31 mouse cellular contexts compared by ENCODE assay signal in the genomic region with DNA sequence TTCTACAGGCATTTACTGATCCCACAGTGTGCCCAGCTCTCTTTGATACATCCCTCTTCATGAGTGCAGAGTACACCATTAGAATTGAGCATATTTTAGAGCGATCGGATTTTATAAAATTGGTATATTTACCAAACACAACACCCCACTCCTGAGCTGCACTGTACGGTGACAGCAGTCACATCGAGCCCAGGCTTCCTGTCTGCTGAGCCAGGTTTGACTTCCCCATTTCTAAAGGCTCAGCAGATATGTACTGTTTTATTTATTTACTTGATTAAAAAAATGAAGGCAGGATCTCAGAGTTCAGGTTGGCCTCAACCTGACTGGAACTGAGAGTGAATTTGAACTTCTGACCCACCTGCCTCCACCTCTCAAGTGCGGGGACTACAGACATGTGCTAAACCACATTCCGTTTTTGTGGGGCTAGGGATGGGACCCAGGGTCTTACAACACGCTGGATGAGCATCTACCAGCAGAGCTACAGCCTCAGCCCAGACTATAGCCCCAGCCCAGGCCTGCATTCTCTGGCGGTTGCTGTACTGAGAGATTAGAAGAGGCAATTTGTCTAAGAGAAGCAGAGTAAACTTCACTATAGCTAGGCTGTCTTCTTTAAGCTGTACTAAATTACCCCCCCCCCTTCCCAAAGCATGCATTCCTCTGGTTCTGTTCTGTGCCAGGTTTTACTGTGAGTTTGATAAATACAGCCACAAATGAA.
A peak's percentile ranks its signal among the peaks of the same experiment; 100 is the strongest.
DNase-seq lines count a peak whose midpoint lies in the region; ATAC-seq and TF ChIP-seq lines count a peak whose summit lies in the region.
"Had no signal": no experiment of that assay in that cellular context is flagged by ENCODE, and none has a peak within 500 bp of the region (broad histone marks: within the 10 kb centered on the region; RNA-seq: fewer than 3 reads in every experiment).

No protein-coding gene starts in this region.

- ATAC-seq in lung, embryonic 14.5 days (ENCODE audit: insufficient read depth): no peak
- ATAC-seq in embryonic facial prominence, embryonic 14.5 days (ENCODE audit: low read depth): no peak
- ATAC-seq in stomach, embryonic 15.5 days (ENCODE audit: insufficient read depth, low FRiP score, low read depth): peak; percentile 40
- ATAC-seq: forebrain, embryonic 16.5 days; hindbrain, embryonic 16.5 days; midbrain, embryonic 15.5 days; Patski had no signal

- 65% methylated on average over 8 of the region's 8 CpGs for WGBS in lung, embryonic 14.5 days
- 74% methylated on average over 8 of the region's 8 CpGs for WGBS in embryonic facial prominence, embryonic 14.5 days
- WGBS in stomach, embryonic 15.5 days: 56% methylated on average over 8 of the region's 8 CpGs

- no peak overlapping the region for H3K9ac ChIP-seq in lung, embryonic 14.5 days
- no peak overlapping the region for H3K9ac ChIP-seq in embryonic facial prominence, embryonic 14.5 days (ENCODE audit: low read depth, low read length)
- no peak overlapping the region for H3K9ac ChIP-seq in stomach, embryonic 15.5 days
- H3K9ac ChIP-seq: heart, embryonic 12.5 days; limb, embryonic 13.5 days; liver, embryonic 13.5 days; midbrain, embryonic 15.5 days; neural tube, embryonic 15.5 days had no signal

- no peak for TF ChIP-seq CTCF in lung, embryonic 14.5 days (IDR thresholded peaks at IDR 0.05; ENCODE audit: low read depth)

- H3K27ac ChIP-seq in lung, embryonic 14.5 days (ENCODE audit: low read depth): no peak overlapping the region
- H3K27ac ChIP-seq in embryonic facial prominence, embryonic 14.5 days (replicated peaks; ENCODE audit: low read depth, low read length): no peak overlapping the region
- peak overlapping the region; percentile 49; the same call in 1 of the 2 replicates for H3K27ac ChIP-seq in stomach, embryonic 15.5 days
- H3K27ac ChIP-seq: heart, adult 2 months; layer of hippocampus, adult 2 months; liver, embryonic 13.5 days; midbrain, embryonic 15.5 days had no signal

- no peak overlapping the region for H3K4me2 ChIP-seq in lung, embryonic 14.5 days
- H3K4me2 ChIP-seq in embryonic facial prominence, embryonic 14.5 days (ENCODE audit: low read depth, low read length): no peak overlapping the region
- H3K4me2 ChIP-seq in stomach, embryonic 15.5 days: no peak overlapping the region
- H3K4me2 ChIP-seq: heart, embryonic 12.5 days; limb, embryonic 13.5 days; liver, embryonic 13.5 days; midbrain, embryonic 15.5 days; neural tube, embryonic 15.5 days had no signal

- H3K27me3 ChIP-seq in lung, embryonic 14.5 days (ENCODE audit: insufficient read depth, low read length): no peaks in the 10 kb centered on the region
- H3K27me3 ChIP-seq in embryonic facial prominence, embryonic 14.5 days (replicated peaks; ENCODE audit: control insufficient read depth, insufficient read depth, low read length): no peaks in the 10 kb centered on the region
- H3K27me3 ChIP-seq in stomach, embryonic 15.5 days (replicated peaks): no peaks in the 10 kb centered on the region
- H3K27me3 ChIP-seq: CH12.LX; heart, embryonic 12.5 days; limb, embryonic 13.5 days; liver, embryonic 13.5 days; midbrain, embryonic 15.5 days; neural tube, embryonic 15.5 days; Patski had no signal

- H3K4me1 ChIP-seq in lung, embryonic 14.5 days (ENCODE audit: insufficient read depth): peaks cover 37% of the 10 kb centered on the region
- H3K4me1 ChIP-seq in embryonic facial prominence, embryonic 14.5 days (ENCODE audit: control insufficient read depth, insufficient read depth, low read length): peaks cover 55% of the 10 kb centered on the region
- peaks cover 15% of the 10 kb centered on the region for H3K4me1 ChIP-seq in stomach, embryonic 15.5 days

- H3K4me3 ChIP-seq in lung, embryonic 14.5 days (ENCODE audit: low read depth, low read length): no peak overlapping the region
- H3K4me3 ChIP-seq in embryonic facial prominence, embryonic 14.5 days (ENCODE audit: low read depth, low read length): no peak overlapping the region
- no peak overlapping the region for H3K4me3 ChIP-seq in stomach, embryonic 15.5 days (replicated peaks)
- H3K4me3 ChIP-seq: erythroblast, embryonic 14.5 days; gastrocnemius, adult 2 months; heart, adult 2 months; heart, embryonic 12.5 days; layer of hippocampus, adult 2 months; limb, embryonic 13.5 days; liver, embryonic 13.5 days; midbrain, embryonic 15.5 days; neural tube, embryonic 15.5 days had no signal

- DNase-seq in lung, embryonic 14.5 days: peak; percentile 39
- no peak for DNase-seq in lung, postnatal 36 days
- peak; percentile 29 for DNase-seq in embryonic facial prominence, embryonic 14.5 days (ENCODE audit: low spot score)
- DNase-seq in MN1 (ENCODE audit: low spot score): no peak
- DNase-seq in kidney, postnatal 10 days: no peak
- DNase-seq: adrenal gland, postnatal 10 days; cerebellum, adult 11 months; cerebellum, postnatal 14 days; gastrocnemius, adult 2 months; heart, adult 2 months; heart, postnatal 10 days; kidney, adult 11 months; kidney, postnatal 36 days; liver, embryonic 13.5 days; lung, adult 18-20 months; lung, postnatal 10 days; retina, postnatal 1 day; right cerebral cortex, postnatal 14 days; thymus, adult 2 months; thymus, postnatal 4 days had no signal

- no peaks in the 10 kb centered on the region for H3K9me3 ChIP-seq in lung, embryonic 14.5 days (ENCODE audit: low read depth, low read length)
- H3K9me3 ChIP-seq in embryonic facial prominence, embryonic 14.5 days (ENCODE audit: control insufficient read depth, low read length): no peaks in the 10 kb centered on the region
- H3K9me3 ChIP-seq in stomach, embryonic 15.5 days: no peaks in the 10 kb centered on the region
- H3K9me3 ChIP-seq: heart, embryonic 12.5 days; liver, embryonic 13.5 days; midbrain, embryonic 15.5 days; neural tube, embryonic 15.5 days had no signal

- no peaks in the 10 kb centered on the region for H3K36me3 ChIP-seq in lung, embryonic 14.5 days (ENCODE audit: insufficient read depth)
- H3K36me3 ChIP-seq in embryonic facial prominence, embryonic 14.5 days (ENCODE audit: control insufficient read depth, insufficient read depth, low read length): no peaks in the 10 kb centered on the region
- H3K36me3 ChIP-seq in stomach, embryonic 15.5 days: no peaks in the 10 kb centered on the region
- H3K36me3 ChIP-seq: liver, embryonic 13.5 days; midbrain, embryonic 15.5 days had no signal

Comparison
In these comparisons a context has a peak if more than half of its experiments do, and no peak if none do; other contexts are left out.
1. DNase-seq: peak in lung, embryonic 14.5 days (single experiment) and embryonic facial prominence, embryonic 14.5 days (single experiment); none in lung, postnatal 36 days (single experiment), MN1 (single experiment) and kidney, postnatal 10 days (single experiment).